Mouse (Mus musculus) liver, postnatal 0 days (tissue): ENCODE results near the gene Ska3.

Experiments used
- CTCF ChIP-seq: sonication (generic); IDR thresholded peaks from 2 replicates; pipeline ENCODE4 v1.5.1; 2016; ENCODE audit warnings: antibody characterized with exemption, low read depth
- EP300 ChIP-seq: IDR thresholded peaks from 2 replicates; pipeline ENCODE4 v1.6.1; 2016; ENCODE audit warnings: antibody characterized with exemption, low read depth, mild to moderate bottlenecking

- TF ChIP-seq CTCF (no peak), EP300 (no peak)
These were observed 65.3 kb downstream of the Ska3 start for GRCm38 (mm10) chr14:57760447-57761412.
